Mouse (Mus musculus): ENCODE data around the gene Scarb1.

Scarb1 gene

DNA sequence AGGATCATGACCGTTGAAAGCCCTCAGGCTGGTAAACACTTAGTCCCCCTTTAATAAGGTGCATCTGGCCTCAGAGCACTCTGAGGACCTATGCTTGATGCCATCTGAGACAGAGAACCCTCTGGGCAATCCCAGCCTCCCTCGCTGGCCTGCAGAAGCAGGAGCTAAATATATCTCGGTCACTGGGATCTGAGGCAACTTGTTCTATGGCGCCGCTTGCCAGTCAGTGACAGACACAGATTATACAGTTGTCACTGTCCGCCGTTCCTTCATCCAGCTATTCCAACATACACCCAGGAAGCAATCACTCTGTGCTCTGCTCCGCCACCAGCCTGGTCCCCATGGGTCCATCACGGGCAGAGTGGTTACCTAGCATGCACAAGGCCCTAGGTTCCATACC is 74.8 kb downstream of the Scarb1 start:
- no peak for TF ChIP-seq GATA4 (IDR thresholded peaks at IDR 0.05; ENCODE audit: insufficient replicate concordance, low read length)

DNA sequence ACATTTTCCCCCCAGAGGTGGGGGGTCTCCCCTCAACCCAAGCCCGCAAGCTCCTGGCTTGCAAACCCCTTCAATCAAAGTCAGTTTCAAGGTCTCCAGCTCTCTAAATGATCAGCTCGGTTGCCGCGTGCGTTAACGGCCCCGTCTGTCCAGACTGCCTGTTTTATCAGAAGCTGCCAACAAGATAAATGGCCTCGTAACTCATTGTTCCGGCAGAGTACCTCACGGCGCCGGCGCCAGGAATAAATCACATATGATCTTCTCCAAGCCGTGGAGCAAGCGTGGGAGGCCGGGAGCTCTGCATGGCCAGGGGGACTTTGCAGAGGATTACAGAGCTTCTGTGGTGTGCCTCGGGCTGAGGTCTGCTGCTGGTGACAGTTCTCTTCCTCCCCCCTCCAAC is 76.2 kb downstream of the Scarb1 start:
- TF ChIP-seq GATA4 (IDR thresholded peaks at IDR 0.05; ENCODE audit: insufficient replicate concordance, low read length), result no peak

DNA sequence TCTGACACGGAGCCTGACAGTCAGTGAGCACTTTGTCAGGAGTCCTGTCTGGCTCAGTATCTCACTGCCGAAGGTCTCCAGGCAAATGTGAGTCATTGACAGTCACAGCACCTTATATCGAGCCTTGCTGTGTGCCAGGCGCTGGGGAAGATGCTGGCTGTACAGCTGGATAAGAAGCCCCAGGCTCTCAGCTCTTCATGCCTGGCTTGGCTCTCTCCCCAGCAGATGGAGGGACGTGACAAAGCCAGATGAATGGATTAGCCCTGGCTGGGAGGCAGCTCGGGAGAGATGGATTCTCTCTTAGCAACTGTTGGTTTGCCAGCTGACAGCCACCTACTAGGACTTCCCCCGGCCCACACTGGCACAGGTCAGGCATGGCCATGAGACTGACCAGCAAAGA is 78.3 kb downstream of the Scarb1 start:
- no peak for TF ChIP-seq GATA4 (IDR thresholded peaks at IDR 0.05; ENCODE audit: insufficient replicate concordance, low read length)

DNA sequence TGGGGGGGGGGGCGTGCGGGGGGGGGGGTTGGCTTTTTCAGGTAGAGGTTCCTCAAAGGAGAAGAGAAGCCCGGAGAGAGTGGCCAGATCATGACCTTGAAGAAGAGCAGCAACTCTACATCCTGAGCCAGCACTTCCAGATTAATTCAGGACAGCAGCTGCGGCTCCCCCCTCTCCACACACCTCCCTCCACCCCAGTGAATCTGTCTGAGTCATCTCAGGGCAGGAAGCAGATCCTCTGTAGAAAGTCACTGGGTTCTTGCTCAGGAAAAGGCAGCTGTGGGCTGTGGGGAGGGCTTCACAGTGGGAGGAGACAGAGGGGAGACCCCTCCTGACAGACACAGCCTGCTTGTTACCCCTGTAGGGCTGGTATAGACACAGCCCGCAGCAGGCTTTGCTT is 87.0 kb downstream of the Scarb1 start:
- TF ChIP-seq GATA4 (IDR thresholded peaks at IDR 0.05; ENCODE audit: insufficient replicate concordance, low read length), result no peak

DNA sequence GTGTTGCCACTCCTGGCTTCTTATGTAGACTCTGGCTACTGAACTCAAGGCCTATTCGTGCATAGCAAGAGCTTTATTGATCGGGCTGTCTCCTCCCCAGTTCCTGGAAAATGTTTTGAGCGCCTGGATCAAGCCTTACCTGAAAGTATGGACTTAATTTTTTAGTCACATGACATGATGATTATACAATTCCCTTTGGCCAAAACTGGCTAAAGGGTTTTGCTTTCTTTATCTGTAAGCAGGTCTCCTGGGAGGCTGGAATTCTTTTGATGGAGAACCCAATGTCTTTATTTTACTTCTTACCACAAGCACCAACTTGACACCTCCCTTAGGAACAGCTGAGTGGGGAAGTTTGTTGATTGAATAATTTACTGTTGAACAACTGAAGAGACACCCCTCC is 87.4 kb downstream of the Scarb1 start:
- TF ChIP-seq GATA4 (IDR thresholded peaks at IDR 0.05; ENCODE audit: insufficient replicate concordance, low read length), result no peak

DNA sequence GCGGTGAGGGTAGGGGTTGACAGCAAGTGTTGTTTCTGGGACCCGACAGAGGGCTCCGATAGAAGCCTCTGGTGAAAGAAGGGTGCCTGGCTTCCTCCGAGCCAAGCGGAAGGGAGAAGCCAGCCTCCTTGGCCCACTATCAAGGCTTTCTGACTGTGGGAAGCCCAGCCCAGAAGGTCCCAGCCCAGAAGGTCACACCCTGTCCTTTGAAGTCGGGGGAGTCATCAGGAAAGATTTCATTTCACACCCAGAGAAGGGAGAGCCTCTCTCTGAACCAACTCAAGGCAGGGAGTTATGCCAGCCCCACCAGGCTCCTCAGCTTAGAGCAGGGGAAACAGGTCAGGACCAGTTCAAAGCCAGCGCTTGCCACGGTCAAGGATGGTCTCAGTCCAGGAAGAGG is 88.2 kb downstream of the Scarb1 start:
- TF ChIP-seq GATA4 (IDR thresholded peaks at IDR 0.05; ENCODE audit: insufficient replicate concordance, low read length), result no peak

DNA sequence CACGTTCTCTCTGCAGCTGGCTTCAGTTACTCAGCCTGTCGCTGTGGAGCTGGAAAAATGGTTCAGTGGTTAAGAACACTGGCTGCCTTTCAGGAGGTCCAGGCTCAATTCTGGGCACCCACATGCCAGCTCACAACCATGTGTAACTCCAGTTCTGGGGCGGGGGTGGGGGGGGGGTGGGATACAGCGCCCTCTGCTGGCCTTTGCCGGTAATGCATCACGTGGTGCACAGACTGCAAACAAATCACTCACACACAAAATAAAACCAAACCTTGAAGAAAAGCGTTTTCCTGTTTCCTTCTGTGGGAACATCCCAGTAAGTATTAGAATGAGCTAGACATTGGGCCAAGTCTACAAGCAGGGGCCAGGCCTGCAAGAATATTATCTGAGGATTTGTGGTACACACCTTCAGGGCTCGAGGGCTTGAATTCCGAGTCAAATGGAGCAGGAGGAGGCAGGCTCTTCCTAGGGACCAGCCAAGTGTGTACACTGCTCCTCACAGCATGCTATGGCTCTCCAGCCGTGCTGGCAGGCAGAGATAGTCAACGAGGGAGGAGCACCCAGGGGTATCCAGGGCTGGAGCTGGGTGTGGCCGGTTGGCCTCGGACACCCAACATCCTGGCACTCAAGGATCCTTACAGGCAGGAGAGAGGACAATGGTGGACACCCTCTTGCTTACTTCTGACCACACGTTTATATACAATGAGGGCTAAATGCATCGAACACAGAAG is 88.8 kb downstream of the Scarb1 start:
- no peak for TF ChIP-seq GATA4 (IDR thresholded peaks at IDR 0.05; ENCODE audit: insufficient replicate concordance, low read length)

DNA sequence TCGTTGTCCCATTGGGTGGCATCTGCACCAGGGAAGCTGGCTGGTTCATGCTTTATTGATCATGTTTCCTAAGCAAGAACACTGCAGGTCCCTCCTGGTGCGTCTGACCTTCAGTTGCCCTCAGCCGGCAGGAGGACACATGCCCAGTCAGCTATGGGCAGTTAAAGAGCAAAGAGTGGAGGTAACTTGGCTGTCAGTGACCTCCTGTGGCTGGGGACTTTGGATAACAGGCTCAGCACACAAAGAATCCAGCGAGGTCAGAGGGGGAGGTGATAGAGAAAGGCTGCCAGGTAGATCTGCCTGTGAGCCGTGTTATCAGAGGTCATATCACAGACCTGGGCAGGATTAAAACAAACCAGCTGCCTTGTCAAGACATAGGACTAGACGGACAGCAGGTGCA is 91.7 kb downstream of the Scarb1 start:
- TF ChIP-seq GATA4 (IDR thresholded peaks at IDR 0.05; ENCODE audit: insufficient replicate concordance, low read length), result peak; percentile 72; the same call in 1 of the 2 replicates

DNA sequence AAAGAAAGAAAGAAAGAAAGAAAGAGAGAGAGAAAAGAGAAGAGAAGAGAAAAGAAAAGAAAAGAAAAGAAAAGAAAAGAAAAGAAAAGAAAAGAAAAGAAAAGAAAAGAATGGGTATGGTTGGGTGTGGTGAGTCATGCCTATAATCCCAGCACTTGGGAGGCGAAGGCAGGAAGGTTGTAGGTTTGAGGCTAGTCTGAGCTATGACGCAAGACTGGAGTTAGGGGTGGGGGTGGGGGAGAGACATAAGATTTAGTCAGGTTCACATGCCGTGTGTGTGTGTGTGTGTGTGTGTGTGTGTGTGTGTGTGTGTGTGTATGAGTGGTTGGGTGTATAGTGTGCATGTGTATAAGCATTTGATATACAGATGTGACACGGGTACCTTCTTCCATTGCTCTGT is 94.2 kb downstream of the Scarb1 start:
- no peak for TF ChIP-seq GATA4 (IDR thresholded peaks at IDR 0.05; ENCODE audit: insufficient replicate concordance, low read length)

DNA sequence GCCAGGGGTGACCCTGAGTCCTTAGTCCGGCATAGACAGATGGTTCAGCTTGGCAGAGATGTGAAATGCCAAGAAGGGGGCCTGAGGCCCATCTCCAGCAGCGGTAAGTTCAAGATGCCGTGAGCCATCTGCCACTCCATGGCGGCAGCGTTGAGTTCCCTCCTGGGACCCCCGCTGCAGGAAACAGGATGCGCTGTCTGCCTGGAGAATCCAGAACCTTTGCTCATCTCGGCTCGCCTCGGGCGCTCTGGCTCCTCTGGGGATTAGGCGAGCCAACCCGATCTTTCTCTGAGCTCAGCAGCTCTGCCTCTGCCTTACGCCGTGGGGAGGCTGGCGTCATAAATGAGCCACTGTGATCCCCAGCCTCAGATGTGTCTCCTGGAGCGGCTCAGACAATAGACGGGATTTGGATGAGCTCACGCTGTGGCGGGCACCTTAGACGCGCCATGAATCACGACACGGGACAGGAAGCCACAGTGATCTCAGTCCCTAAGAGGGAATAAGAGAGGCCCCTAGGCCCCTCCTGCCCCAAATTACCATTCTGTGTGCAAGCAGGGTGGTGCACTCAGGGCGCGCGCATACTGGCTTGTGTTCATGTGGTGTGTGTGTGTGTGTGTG is 95.3 kb downstream of the Scarb1 start:
- no peak for TF ChIP-seq GATA4 (IDR thresholded peaks at IDR 0.05; ENCODE audit: insufficient replicate concordance, low read length)

DNA sequence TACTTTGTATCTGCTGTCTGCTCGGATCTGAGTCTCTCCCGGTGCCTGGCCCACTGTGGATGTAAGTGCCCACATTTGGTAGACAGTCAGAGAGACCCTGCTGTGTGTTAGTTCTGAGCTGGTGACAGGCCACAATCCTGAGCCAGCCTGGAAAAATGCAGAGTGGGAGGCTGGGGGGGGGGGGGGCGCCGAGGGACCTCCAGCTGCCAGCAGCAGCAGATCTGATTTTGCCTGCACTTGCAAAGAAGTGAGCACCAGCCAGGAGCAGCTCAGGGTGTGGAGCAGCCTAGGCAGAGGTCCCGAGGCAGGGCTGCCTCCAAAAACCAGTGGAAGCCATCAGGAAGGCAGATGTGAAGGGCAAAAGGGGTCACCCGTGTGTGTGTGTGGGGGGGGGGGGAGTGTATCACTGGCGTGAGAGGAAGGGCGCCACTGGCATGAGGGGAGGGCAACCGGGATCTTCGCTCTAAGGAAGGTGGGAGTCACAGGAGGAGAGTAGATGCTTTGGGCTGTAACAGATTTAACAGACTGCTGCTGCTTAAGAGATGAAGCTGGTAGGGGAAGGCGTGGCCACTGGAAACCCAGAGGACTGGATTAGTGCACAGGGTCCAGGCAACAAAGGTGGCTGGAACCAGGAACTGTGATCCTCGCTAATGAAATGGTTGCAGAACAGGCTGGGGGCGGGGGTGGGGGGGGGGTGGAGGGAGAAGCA is 95.9 kb downstream of the Scarb1 start:
- TF ChIP-seq GATA4 (IDR thresholded peaks at IDR 0.05; ENCODE audit: insufficient replicate concordance, low read length), result no peak

DNA sequence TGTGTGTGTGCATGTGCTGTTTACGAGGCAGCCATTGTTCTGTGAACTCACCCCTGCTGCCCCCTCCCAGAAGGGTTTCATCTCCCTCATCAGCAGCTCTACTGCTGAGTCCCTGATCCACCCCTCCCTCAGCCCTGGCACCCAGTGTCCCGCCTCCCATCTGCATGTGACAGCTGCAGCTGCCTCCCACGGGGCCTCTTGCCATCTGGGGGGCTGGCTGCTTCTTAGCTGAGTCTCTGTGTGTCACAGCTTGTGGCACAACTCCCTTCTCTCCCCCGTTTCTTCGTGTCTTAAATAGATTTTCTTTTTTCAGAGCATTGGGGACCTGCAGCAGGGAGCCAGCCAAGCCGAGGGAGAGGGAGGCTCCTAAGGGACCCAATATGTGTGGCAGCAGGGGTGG is 97.0 kb downstream of the Scarb1 start:
- TF ChIP-seq GATA4 (IDR thresholded peaks at IDR 0.05; ENCODE audit: insufficient replicate concordance, low read length), result no peak

DNA sequence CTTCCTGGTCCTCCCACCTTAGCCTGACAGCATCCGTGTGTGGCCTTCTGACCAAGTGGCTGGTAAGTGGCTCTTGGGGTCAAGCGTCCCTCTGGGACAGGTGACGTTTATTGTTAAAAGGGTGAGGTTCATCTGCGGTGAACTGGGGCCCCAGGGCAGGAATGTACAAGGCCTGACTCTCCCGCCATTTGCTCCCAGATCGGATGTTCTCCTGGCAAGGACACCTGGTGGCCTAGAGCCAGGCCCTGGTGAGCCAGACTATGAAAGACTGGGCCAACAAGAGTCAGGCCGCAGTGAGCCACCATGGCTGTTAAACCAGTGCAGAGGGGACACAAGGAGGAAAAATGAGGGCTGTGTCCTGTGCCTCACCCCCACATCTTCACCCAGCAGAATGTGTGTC is 98.8 kb downstream of the Scarb1 start:
- no peak for TF ChIP-seq GATA4 (IDR thresholded peaks at IDR 0.05; ENCODE audit: insufficient replicate concordance, low read length)

DNA sequence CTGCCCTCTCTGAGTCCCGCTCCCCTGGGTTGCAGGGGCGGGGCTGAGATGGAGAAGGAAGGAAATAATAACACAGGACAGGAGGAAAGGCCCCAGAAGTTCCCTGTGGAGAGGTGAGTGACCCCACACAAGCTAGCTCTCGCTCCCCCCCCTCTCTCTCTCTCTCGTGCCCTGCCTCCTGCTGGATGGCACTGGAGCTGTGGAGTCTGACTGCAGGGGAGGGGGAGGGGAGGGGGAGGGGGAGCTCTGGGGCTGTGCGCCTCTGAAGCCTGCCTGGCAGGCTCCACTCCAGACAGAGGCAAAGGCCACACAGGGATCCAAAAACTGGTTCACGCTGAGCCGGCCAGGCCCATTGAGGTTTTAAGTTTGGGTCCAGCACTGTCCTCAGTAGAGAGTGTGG is 99.3 kb downstream of the Scarb1 start:
- TF ChIP-seq GATA4 (IDR thresholded peaks at IDR 0.05; ENCODE audit: insufficient replicate concordance, low read length), result no peak

DNA sequence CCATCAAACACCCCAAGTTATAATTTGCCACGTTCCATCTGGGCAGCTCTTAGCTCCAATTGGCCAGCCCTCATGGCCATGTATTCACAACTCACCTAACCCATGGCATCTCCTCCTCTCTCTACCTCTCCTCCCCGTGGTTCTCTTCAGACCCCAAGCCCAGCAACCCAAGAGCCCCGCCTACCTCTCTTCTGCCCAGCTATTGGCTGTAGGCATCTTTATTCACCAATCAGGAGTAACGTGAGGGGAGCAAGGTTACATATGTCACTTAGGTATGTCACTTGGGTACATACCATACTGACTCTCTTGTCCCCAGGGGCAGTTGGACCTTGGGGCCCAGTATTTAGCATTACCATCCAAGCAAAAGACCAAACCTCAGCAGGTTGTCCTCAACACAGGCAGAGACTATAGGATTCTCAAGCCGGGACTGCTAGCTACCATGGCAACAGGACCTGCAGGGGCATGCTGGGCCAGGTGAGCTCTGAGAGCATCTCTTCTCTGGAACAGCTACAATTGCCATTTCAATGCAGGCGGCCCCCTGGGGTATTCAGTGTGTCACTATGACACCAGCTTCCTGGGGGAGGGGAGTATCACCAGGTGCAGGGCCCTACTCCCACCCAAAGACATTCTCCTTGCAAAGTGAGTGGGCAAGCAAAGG is 100.6 kb downstream of the Scarb1 start:
- TF ChIP-seq GATA4 (IDR thresholded peaks at IDR 0.05; ENCODE audit: insufficient replicate concordance, low read length), result no peak

DNA sequence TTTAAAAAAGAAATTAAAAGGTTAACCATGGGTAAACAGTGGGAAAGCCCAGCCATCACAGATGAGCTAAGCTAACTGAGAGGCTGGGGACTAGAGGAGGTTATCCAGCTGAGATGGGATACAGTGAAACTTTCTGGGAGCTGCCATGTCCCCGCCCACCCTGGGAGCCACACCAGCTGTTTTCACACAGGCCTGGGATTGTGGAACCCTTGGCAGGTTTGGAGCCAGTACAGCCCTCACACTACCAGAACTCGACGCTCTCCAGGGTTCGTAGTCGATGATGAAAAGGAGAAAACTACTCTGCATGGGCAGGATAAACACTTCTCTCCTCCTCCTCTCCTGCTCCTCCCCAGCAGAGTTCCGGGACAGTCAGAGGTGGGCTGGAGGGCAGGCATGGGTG is 105.0 kb downstream of the Scarb1 start:
- no peak for TF ChIP-seq GATA4 (IDR thresholded peaks at IDR 0.05; ENCODE audit: insufficient replicate concordance, low read length)

All from liver, adult (tissue).